Mouse (Mus musculus): ENCODE data around the gene Fcna. TPM values are rescaled to one million over a fixed set of nuclear protein-coding genes. Genes with fewer than 3 reads are reported as not detected.

Gene Fcna
- polyA plus RNA-seq, 1 experiment from 2014 or later: 0.52 TPM

DNA sequence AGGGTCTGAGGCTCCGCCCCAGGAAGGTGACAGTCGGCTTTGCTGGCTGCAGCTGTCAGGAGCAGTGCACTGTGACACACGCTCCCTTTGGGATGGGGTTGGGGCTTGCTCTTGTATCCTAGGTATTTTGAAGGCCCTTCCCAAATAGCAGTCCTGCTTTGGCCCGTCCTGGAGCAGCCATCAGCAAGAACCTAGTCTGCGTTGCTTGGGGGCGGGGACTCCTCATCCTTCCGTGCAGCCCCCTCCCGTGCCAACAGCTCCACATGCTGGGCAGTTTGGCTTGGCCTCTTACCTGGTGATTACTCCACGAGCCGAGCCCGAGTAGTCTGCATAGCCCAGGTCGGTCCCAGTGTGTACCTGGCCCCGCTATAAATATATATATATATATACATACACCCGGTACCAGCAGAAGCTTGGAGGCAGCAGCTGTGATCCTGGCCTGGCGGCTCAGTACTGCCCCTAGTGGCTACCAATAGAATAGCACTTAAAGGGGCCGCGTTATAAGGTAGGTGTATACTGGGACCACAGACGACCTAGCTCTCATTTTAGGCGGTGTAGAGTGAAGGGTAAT lies 46.5 kb downstream of the Fcna start, which contains the start of gene Ajm1:
TSS of gene Ajm1 (minus strand) at position 464 of the 571 bp plus-strand sequence.
- Histone ChIP-seq H3K27me3 (ENCODE audit: control insufficient read depth, insufficient read depth, low read length) (peaks cover 49% of the 10 kb centered on the region), H3K4me3 (ENCODE audit: low read depth, low read length) (peak within 1 kb of the TSS; percentile 24), H3K9me3 (replicated peaks; ENCODE audit: control insufficient read depth, low read length) (no peaks in the 10 kb centered on the region), H3K4me2 (ENCODE audit: low read depth, low read length) (peak within 1 kb of the TSS; percentile 64), H3K4me1 (ENCODE audit: control insufficient read depth, insufficient read depth, low read length) (peaks cover 5% of the 10 kb centered on the region; the same call in 1 of the 2 replicates), H3K27ac (replicated peaks; ENCODE audit: low read depth, low read length) (no peak within 1 kb of the TSS), H3K36me3 (replicated peaks; ENCODE audit: control insufficient read depth, insufficient read depth, low read depth, low read length) (peaks cover 5% of the 10 kb centered on the region), H3K9ac (replicated peaks; ENCODE audit: low read length) (peak within 1 kb of the TSS; percentile 28)
- 3% methylated on average over 19 of the region's 19 CpGs for WGBS
- ATAC-seq (replicated peaks; ENCODE audit: insufficient number of reproducible peaks, low FRiP score, low TSS enrichment, low read depth): peak; percentile 64
- DNase-seq (ENCODE audit: low spot score): peak; percentile 82

DNA sequence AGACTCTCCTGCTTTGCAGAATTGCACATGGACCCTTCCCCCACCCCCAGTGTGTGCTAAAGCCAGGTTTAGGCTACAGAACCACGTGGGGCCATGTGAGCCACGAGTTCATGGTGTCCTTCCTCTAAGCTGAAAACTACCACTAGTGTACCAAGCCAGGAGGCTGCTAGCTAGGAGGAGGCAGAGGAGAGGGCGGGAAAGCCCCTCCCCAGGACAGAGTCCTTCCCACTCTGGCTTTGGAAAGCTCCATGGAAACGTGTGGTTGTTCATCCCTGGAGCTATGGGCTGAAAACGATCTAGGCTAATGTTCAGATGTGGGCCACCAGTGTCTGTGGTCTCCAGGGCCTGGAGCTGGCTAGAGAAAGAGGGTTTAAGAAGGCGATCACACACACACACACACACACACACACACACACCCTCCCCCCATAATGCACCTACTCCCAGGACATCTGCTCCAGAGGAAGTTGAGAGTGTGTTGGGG lies 47.2 kb downstream of the Fcna start:
- ATAC-seq (replicated peaks; ENCODE audit: insufficient number of reproducible peaks, low FRiP score, low TSS enrichment, low read depth): no peak
- H3K36me3 ChIP-seq (replicated peaks; ENCODE audit: control insufficient read depth, insufficient read depth, low read depth, low read length): peaks cover 5% of the 10 kb centered on the region
- DNase-seq (ENCODE audit: low spot score): no peak
- 54% methylated on average over 6 of the region's 6 CpGs for WGBS
- no peaks in the 10 kb centered on the region for H3K9me3 ChIP-seq (replicated peaks; ENCODE audit: control insufficient read depth, low read length)
- H3K4me1 ChIP-seq (ENCODE audit: control insufficient read depth, insufficient read depth, low read length): peaks cover 5% of the 10 kb centered on the region
- H3K9ac ChIP-seq (replicated peaks; ENCODE audit: low read length): no peak overlapping the region
- H3K4me2 ChIP-seq (ENCODE audit: low read depth, low read length): no peak overlapping the region
- H3K27ac ChIP-seq (replicated peaks; ENCODE audit: low read depth, low read length): no peak overlapping the region
- peaks cover 56% of the 10 kb centered on the region for H3K27me3 ChIP-seq (ENCODE audit: control insufficient read depth, insufficient read depth, low read length)
- H3K4me3 ChIP-seq (ENCODE audit: low read depth, low read length): no peak overlapping the region

DNA sequence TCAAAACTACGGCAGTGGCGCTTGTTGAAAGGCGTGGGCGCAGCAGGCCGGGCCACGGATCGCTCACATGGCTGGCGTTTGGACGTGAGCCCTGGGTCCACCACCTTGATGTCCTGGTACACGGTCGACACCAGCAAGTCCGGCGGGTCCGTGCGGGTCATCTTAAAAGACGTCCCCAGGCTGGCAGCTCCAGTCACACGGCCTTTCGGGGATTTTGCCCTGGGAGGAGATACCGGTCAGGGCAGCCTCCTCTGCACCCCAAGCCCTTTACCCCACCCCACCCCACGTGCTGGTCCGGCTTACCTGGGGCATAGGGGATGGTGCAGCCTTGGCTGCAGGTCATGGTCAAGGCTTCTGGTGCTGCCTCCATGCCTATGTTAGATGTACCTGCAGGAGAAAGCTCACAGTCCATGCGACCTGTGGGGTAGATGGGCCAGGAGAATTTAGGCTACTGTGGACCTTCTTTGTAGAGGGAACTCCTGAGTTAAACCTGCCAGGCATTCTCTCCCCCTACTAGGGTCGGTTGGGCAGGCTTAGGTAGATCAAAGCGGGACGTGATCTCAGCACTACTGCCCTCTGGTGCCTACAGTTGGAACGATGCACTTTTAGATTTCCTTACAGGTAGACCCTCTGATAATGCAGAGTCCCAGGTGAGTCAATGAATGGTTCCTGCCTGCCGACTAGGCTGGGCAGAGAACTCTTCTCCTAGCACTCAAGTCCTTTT lies 47.9 kb downstream of the Fcna start:
- 4% methylated on average over 27 of the region's 27 CpGs for WGBS
- Histone ChIP-seq H3K27ac (replicated peaks; ENCODE audit: low read depth, low read length) (no peak overlapping the region), H3K4me2 (ENCODE audit: low read depth, low read length) (no peak overlapping the region), H3K9ac (replicated peaks; ENCODE audit: low read length) (no peak overlapping the region), H3K4me1 (ENCODE audit: control insufficient read depth, insufficient read depth, low read length) (peaks cover 5% of the 10 kb centered on the region), H3K36me3 (replicated peaks; ENCODE audit: control insufficient read depth, insufficient read depth, low read depth, low read length) (peaks cover 5% of the 10 kb centered on the region), H3K27me3 (ENCODE audit: control insufficient read depth, insufficient read depth, low read length) (peaks cover 57% of the 10 kb centered on the region), H3K4me3 (ENCODE audit: low read depth, low read length) (peak overlapping the region; percentile 14; the same call in 1 of the 2 replicates), H3K9me3 (replicated peaks; ENCODE audit: control insufficient read depth, low read length) (no peaks in the 10 kb centered on the region)
- DNase-seq (ENCODE audit: low spot score): peak; percentile 75
- ATAC-seq (replicated peaks; ENCODE audit: insufficient number of reproducible peaks, low FRiP score, low TSS enrichment, low read depth): no peak

DNA sequence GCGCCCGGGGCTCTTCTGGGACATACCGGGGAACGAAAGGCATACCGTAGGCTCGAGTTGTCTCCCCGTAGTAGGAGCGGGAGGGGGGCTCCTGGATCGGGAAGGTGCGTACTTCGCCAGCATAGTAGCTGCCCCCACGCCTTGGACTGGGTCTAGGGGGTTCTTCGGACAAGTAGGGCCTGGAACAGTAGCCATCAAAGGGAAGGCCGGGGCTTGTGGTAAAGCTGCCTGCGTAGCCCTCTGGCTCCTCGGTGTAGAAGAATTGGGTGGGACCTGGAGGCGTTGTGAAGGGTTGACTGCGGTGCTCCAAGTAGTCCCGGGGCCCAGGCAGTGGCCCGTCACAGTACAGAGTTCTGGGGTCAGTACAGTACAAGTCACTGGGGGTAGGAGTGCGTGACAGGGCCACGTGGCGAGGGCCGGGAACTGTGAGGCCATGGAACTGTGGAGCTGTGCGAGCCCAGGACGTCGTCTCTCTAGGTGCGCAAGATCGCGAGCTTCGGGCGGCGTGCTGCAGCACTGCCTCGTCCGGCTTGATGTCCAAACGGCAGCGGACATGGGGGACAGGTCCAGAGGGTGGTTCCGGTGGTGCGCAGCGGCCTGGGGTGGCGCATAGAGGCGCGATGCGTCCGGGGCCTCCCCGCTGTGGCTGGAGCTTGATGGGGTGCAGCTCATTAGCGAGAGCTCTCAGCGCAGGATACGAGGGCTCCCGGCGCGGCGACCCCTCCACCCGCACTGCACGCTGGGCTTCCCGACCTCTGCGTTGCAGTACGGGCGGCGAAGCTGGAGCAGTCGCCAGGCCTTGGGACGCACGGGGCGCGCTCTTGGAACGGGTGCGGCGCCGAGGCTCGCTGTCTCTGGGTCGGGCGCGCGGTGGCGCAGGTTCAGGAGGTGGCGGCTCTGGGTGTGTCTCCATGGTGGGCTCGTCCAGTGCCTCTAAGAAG lies 48.8 kb downstream of the Fcna start:
- H3K27ac ChIP-seq (replicated peaks; ENCODE audit: low read depth, low read length): no peak overlapping the region
- WGBS: 6% methylated on average over 77 of the region's 77 CpGs
- H3K9ac ChIP-seq (replicated peaks; ENCODE audit: low read length): peak overlapping the region; percentile 2; the same call in 1 of the 2 replicates

DNA sequence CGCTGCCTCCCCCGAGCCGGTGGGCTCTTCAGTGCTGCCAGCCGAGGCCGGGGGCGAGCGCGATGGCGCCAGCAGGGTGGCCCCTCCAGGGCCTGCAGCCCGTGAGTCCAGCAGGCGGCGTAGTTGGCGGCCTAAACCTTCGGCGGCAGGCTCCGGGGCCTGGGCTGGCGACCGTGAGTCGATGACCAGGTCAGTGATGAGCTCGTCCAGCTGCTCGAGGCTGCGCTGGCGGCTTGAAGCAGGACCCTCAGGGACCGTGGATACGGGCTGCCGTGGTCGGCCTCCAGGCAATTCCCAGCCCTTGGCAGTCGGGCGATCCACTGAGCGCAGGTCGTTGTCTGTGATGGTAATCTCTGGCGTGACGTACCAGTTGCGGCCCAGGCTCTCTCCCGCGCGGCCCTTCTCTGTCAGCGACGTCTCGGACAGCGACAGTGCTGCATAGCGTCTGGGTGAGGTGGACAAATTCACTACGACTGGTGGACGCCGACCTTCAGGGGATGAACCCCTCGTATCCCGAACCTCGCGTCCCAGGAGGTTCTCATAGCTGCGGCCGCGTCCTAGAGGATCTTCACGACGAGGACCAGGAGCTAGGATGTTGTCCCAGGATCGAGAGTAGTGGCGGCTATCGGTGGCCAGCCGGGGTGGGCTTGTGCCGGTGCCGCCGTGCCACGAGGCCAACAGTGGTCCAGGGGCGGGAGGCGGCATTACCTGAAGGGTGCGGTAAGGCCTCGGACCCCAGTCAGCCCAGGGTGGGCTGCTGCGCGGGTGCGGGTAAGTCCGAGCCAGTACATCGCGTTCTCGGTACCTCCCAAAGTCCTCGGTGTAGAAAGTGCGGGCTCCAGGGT lies 49.7 kb downstream of the Fcna start:
- Histone ChIP-seq H3K4me1 (ENCODE audit: control insufficient read depth, insufficient read depth, low read length) (peaks cover 5% of the 10 kb centered on the region), H3K4me2 (ENCODE audit: low read depth, low read length) (peak overlapping the region; percentile 37), H3K9ac (replicated peaks; ENCODE audit: low read length) (no peak overlapping the region; the same call in 1 of the 2 replicates), H3K4me3 (ENCODE audit: low read depth, low read length) (peak overlapping the region; percentile 22), H3K27ac (replicated peaks; ENCODE audit: low read depth, low read length) (no peak overlapping the region), H3K36me3 (replicated peaks; ENCODE audit: control insufficient read depth, insufficient read depth, low read depth, low read length) (no peaks in the 10 kb centered on the region), H3K27me3 (ENCODE audit: control insufficient read depth, insufficient read depth, low read length) (peaks cover 57% of the 10 kb centered on the region), H3K9me3 (replicated peaks; ENCODE audit: control insufficient read depth, low read length) (no peaks in the 10 kb centered on the region)
- ATAC-seq (replicated peaks; ENCODE audit: insufficient number of reproducible peaks, low FRiP score, low TSS enrichment, low read depth) (no peak), DNase-seq (ENCODE audit: low spot score) (peak; percentile 32)
- 4% methylated on average over 73 of the region's 75 CpGs for WGBS

More for the DNA sequence above, 48.8 kb downstream of the Fcna start:
- H3K9me3 ChIP-seq (replicated peaks; ENCODE audit: control insufficient read depth, low read length): no peaks in the 10 kb centered on the region
- peaks cover 57% of the 10 kb centered on the region for H3K27me3 ChIP-seq (ENCODE audit: control insufficient read depth, insufficient read depth, low read length)
- peak overlapping the region; percentile 30 for H3K4me2 ChIP-seq (ENCODE audit: low read depth, low read length)
- peak overlapping the region; percentile 14; the same call in 1 of the 2 replicates for H3K4me3 ChIP-seq (ENCODE audit: low read depth, low read length)
- no peak for DNase-seq (ENCODE audit: low spot score)
- no peak for ATAC-seq (replicated peaks; ENCODE audit: insufficient number of reproducible peaks, low FRiP score, low TSS enrichment, low read depth)
- H3K36me3 ChIP-seq (replicated peaks; ENCODE audit: control insufficient read depth, insufficient read depth, low read depth, low read length): no peaks in the 10 kb centered on the region
- peaks cover 5% of the 10 kb centered on the region for H3K4me1 ChIP-seq (ENCODE audit: control insufficient read depth, insufficient read depth, low read length)

DNA sequence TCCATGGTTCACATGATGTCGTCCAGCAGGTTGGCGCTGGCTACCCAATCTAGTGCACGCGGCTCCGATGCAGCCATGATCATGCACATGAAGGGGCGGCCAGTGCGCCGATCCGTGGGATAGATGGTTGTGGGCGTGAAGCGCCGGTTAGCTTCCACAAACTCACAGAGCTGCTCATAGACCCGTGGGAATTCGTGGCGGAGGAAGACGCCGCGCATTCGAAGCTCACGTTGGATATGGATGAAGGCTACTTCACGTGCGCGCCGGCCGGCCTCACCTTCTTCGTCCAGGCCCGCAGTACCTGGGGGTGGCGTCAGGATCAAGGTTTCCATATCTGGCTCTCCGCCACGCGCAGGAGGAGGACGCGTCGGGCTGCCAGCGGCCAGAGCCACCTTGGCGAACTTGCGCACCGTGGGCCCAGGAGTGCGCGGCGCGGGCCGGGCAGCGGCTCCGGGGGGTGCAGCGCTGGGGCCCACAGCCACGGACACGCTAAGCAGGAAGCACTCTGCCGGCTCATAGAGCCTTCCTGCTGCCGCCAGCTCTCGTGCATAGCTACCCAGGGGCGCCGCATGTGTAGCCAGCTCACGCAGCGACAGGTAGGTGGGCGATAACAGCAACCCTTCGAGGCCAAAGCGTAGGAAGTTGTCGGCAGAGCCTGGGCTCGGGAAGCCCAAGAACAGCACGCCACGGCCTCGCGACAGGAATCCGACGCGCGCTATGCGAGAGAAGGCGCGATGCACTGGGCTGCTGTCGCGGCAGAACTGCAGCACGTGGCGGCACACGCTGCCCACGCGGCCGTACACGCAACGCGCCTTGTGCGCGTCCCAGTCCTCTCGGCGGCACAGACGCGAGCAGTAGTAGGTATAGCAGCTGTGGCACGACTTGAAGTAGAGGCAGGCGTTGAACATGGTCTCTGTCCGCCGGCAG lies 50.6 kb downstream of the Fcna start:
- H3K9me3 ChIP-seq (replicated peaks; ENCODE audit: control insufficient read depth, low read length): no peaks in the 10 kb centered on the region
- H3K4me2 ChIP-seq (ENCODE audit: low read depth, low read length): peak overlapping the region; percentile 37
- peak overlapping the region; percentile 28 for H3K9ac ChIP-seq (replicated peaks; ENCODE audit: low read length)
- DNase-seq (ENCODE audit: low spot score): no peak
- H3K27ac ChIP-seq (replicated peaks; ENCODE audit: low read depth, low read length): no peak overlapping the region
- peaks cover 5% of the 10 kb centered on the region for H3K4me1 ChIP-seq (ENCODE audit: control insufficient read depth, insufficient read depth, low read length)
- peak overlapping the region; percentile 22 for H3K4me3 ChIP-seq (ENCODE audit: low read depth, low read length)
- H3K36me3 ChIP-seq (replicated peaks; ENCODE audit: control insufficient read depth, insufficient read depth, low read depth, low read length): no peaks in the 10 kb centered on the region
- 12% methylated on average over 92 of the region's 92 CpGs for WGBS
- peaks cover 57% of the 10 kb centered on the region for H3K27me3 ChIP-seq (ENCODE audit: control insufficient read depth, insufficient read depth, low read length)
- ATAC-seq (replicated peaks; ENCODE audit: insufficient number of reproducible peaks, low FRiP score, low TSS enrichment, low read depth): no peak

Data from embryonic facial prominence, embryonic 11.5 days (tissue).